Mouse (Mus musculus) stomach, postnatal 0 days (tissue): Measurements from ENCODE around the gene Sult1a1. TPM values are rescaled to one million over a fixed set of nuclear protein-coding genes. Genes with fewer than 3 reads are reported as not detected.

Experiments used
- ATAC-seq: fragments of 200-750 bp; cut with Nextera tagmentation; 2 replicates; pipeline ENCODE4 v1.8.0; 2017; ENCODE audit not compliant: low FRiP score, low TSS enrichment
- DNase-seq: peaks from one replicate; pipeline ENCODE4 v3.0.0-alpha.2; 2016; ENCODE audit warnings: low spot score
- H3K27ac ChIP-seq: fragments of 300-500 bp; sonication (generic); replicated peaks from 2 replicates; pipeline ENCODE4 v1.5.1; 2014; ENCODE audit warnings: mild to moderate bottlenecking, control low read depth
- H3K27me3 ChIP-seq: fragments of 300-500 bp; sonication (generic); 2 replicates; pipeline ENCODE4 v1.6.1; 2014; ENCODE audit warnings: low read length; ENCODE audit not compliant: control insufficient read depth, insufficient read depth
- H3K36me3 ChIP-seq: fragments of 300-500 bp; sonication (generic); 2 replicates; pipeline ENCODE4 v1.6.1; 2014; ENCODE audit warnings: low read length, mixed read lengths; ENCODE audit not compliant: control insufficient read depth, insufficient read depth
- H3K4me1 ChIP-seq: fragments of 300-500 bp; sonication (generic); replicated peaks from 2 replicates; pipeline ENCODE4 v1.6.1; 2014; ENCODE audit warnings: antibody characterized with exemption; ENCODE audit not compliant: control insufficient read depth, insufficient read depth
- H3K4me2 ChIP-seq: fragments of 300-500 bp; sonication (generic); replicated peaks from 2 replicates; pipeline ENCODE4 v1.6.1; 2014; ENCODE audit warnings: low read depth, mild to moderate bottlenecking, control low read depth, moderate library complexity
- H3K4me3 ChIP-seq: fragments of 300-500 bp; sonication (generic); 2 replicates; pipeline ENCODE4 v1.5.1; 2014; ENCODE audit warnings: low read depth, low read length, control low read depth
- H3K9ac ChIP-seq: fragments of 300-500 bp; sonication (generic); 2 replicates; pipeline ENCODE4 v1.6.1; 2014; ENCODE audit warnings: mild to moderate bottlenecking, low read length, control low read depth, mixed read lengths
- H3K9me3 ChIP-seq: fragments of 300-500 bp; sonication (generic); 2 replicates; pipeline ENCODE4 v1.6.1; 2016; ENCODE audit warnings: low read length; ENCODE audit not compliant: control insufficient read depth
- CTCF ChIP-seq: IDR thresholded peaks from 2 replicates; pipeline ENCODE4 v1.5.1; 2016; ENCODE audit warnings: antibody characterized with exemption, low read depth, mild to moderate bottlenecking, moderate library complexity
- EP300 ChIP-seq: optimal IDR thresholded peaks from 2 replicates; pipeline ENCODE3; 2016; ENCODE audit warnings: antibody characterized with exemption
- WGBS: fragments of 180-500 bp; shearing (Covaris S2); extraction: QIAGEN DNeasy Blood & Tissue Kit; methylation state at CpG from one replicate; pipeline ENCODE4 v1.1.7; 2014; 5-methylcytosine and 5-hydroxymethylcytosine counted together
- polyA plus RNA-seq: library from polyadenylated mRNA; unstranded; fragments of >200 nt; fragmentation: Nextera tagmentation; extraction: Ambion mirVana; gene quantifications from 2 replicates; pipeline ENCODE4 v1.2.1, GENCODE M21; 2015

The Sult1a1 gene
- polyA plus RNA-seq, 1 experiment from 2014 or later: 10.9 TPM

GRCm38 (mm10) chr7:126624774-126625173 is 51.5 kb downstream of the Sult1a1 start:
- TF ChIP-seq CTCF (no peak), EP300 (no peak)
- H3K4me2 ChIP-seq: peak overlapping the region; percentile 33

GRCm38 (mm10) chr7:126623381-126623780 is 52.9 kb downstream of the Sult1a1 start:
- WGBS: 84% methylated on average over 1 of the region's 1 CpGs
- Histone ChIP-seq H3K4me2 (no peak overlapping the region), H3K27me3 (no peaks in the 10 kb centered on the region), H3K36me3 (no peaks in the 10 kb centered on the region), H3K4me1 (no peaks in the 10 kb centered on the region; the same call in 1 of the 2 replicates), H3K27ac (no peak overlapping the region), H3K9ac (no peak overlapping the region), H3K9me3 (no peaks in the 10 kb centered on the region), H3K4me3 (no peak overlapping the region)
- TF ChIP-seq EP300 (no peak), CTCF (no peak)
- DNase-seq (no peak), ATAC-seq (no peak)

More at GRCm38 (mm10) chr7:126624774-126625173, 51.5 kb downstream of the Sult1a1 start:
- no peaks in the 10 kb centered on the region for H3K27me3 ChIP-seq
- WGBS: 58% methylated on average over 16 of the region's 16 CpGs
- DNase-seq (no peak), ATAC-seq (no peak)
- H3K9ac ChIP-seq: no peak overlapping the region
- H3K9me3 ChIP-seq: no peaks in the 10 kb centered on the region
- H3K36me3 ChIP-seq: no peaks in the 10 kb centered on the region
- H3K27ac ChIP-seq: peak overlapping the region; percentile 65
- H3K4me1 ChIP-seq: no peaks in the 10 kb centered on the region; the same call in 1 of the 2 replicates
- peak overlapping the region; percentile 19 for H3K4me3 ChIP-seq

Other genes starting within 250 kb of the Sult1a1 start
- 19.4 and 20.7 TPM in 2 replicates for gene Rabep2, start 247.7 kb downstream of the Sult1a1 start, polyA plus RNA-seq
- 0.59 and 1.8 TPM in 2 replicates for gene Atp2a1, start 213.3 kb downstream of the Sult1a1 start, polyA plus RNA-seq
- 20.0 and 24.0 TPM in 2 replicates for gene Sh2b1, start 201.0 kb downstream of the Sult1a1 start, polyA plus RNA-seq
- gene Tufm, start 189.1 kb downstream of the Sult1a1 start, polyA plus RNA-seq: 73.9 and 77.5 TPM in 2 replicates
- gene Atxn2l, start 173.0 kb downstream of the Sult1a1 start, polyA plus RNA-seq: 16.9 and 19.6 TPM in 2 replicates
- 150 and 163 TPM in 2 replicates for gene Eif3c, start 110.0 kb downstream of the Sult1a1 start, polyA plus RNA-seq
- 0.46 and 0.56 TPM in 2 replicates for gene Apobr, start 91.5 kb downstream of the Sult1a1 start, polyA plus RNA-seq
- 17.2 and 17.7 TPM in 2 replicates for gene Cln3, start 90.6 kb downstream of the Sult1a1 start, polyA plus RNA-seq
- gene Il27, start 81.5 kb downstream of the Sult1a1 start, polyA plus RNA-seq: 0.10 and 0.13 TPM in 2 replicates
- gene Nupr1, start 45.6 kb downstream of the Sult1a1 start, polyA plus RNA-seq: 140 and 182 TPM in 2 replicates
- gene Sgf29, start 27.1 kb downstream of the Sult1a1 start, polyA plus RNA-seq: 28.6 and 28.9 TPM in 2 replicates
- gene Bola2, start 19.0 kb upstream of the Sult1a1 start, polyA plus RNA-seq: 92.3 and 93.4 TPM in 2 replicates
- 6.1 and 6.2 TPM in 2 replicates for gene Slx1b, start 19.4 kb upstream of the Sult1a1 start, polyA plus RNA-seq
- gene Coro1a, start 31.4 kb upstream of the Sult1a1 start, polyA plus RNA-seq: 15.7 and 16.9 TPM in 2 replicates
- 114 and 116 TPM in 2 replicates for gene Mapk3, start 83.2 kb upstream of the Sult1a1 start, polyA plus RNA-seq
- 51.3 and 53.1 TPM in 2 replicates for gene Gdpd3, start 89.9 kb upstream of the Sult1a1 start, polyA plus RNA-seq
- gene Ypel3, start 100.5 kb upstream of the Sult1a1 start, polyA plus RNA-seq: 86.0 and 102 TPM in 2 replicates
- gene Tbx6, start 105.1 kb upstream of the Sult1a1 start, polyA plus RNA-seq: 0.08 and 0.18 TPM in 2 replicates
- 118 and 122 TPM in 2 replicates for gene Ppp4c, start 116.1 kb upstream of the Sult1a1 start, polyA plus RNA-seq
- 0.57 and 0.59 TPM in 2 replicates for gene Fam57b, start 121.2 kb upstream of the Sult1a1 start, polyA plus RNA-seq
- gene 4930451I11Rik, start 155.2 kb upstream of the Sult1a1 start, polyA plus RNA-seq: not detected in 2 replicates
- gene Doc2a, start 171.0 kb upstream of the Sult1a1 start, polyA plus RNA-seq: 0.15 and 0.41 TPM in 2 replicates
- 5.7 and 7.6 TPM in 2 replicates for gene Hirip3, start 185.5 kb upstream of the Sult1a1 start, polyA plus RNA-seq
- 31.0 and 34.4 TPM in 2 replicates for gene Ino80e, start 185.9 kb upstream of the Sult1a1 start, polyA plus RNA-seq
- gene Taok2, start 208.3 kb upstream of the Sult1a1 start, polyA plus RNA-seq: 13.9 TPM in 2 replicates
- gene Tmem219, start 246.5 kb upstream of the Sult1a1 start, polyA plus RNA-seq: 32.9 and 36.3 TPM in 2 replicates